Mouse (Mus musculus): ENCODE measurements around the gene Dnajc12. TPM values are rescaled to one million over a fixed set of nuclear protein-coding genes. Genes with fewer than 3 reads are reported as not detected.

Gene Dnajc12
- total and polyA plus RNA-seq, 3 experiments, result 0.83 to 3.7 (median 1.5) TPM

GRCm38 (mm10) chr10:63344751-63345150 is 37.5 kb upstream of the Dnajc12 start:
- dilution Hi-C loops (cut with MboI; ENCODE audit: extremely low pct_ligation_motif_present, extremely low pct_unique_long_range_greater_than_20kb, low sequenced_read_pairs), result no loop called here
- Histone ChIP-seq H3K9ac (ENCODE audit: insufficient read depth, low read depth) (no peak overlapping the region), H3K9me3 (replicated peaks; ENCODE audit: low read length) (peaks cover 13% of the 10 kb centered on the region), H3K79me2 (replicated peaks; ENCODE audit: control insufficient read depth, extremely low read depth, insufficient read depth, poor library complexity, severe bottlenecking) (no peaks in the 10 kb centered on the region), H3K4me2 (ENCODE audit: insufficient read depth, low read depth, poor library complexity, severe bottlenecking) (no peak overlapping the region), H3K27me3 (replicated peaks) (peaks cover 2% of the 10 kb centered on the region), H3K4me1 (ENCODE audit: control insufficient read depth in 1 of 2, insufficient read depth in 2 of 2) (peaks cover 3 to 5% of the 10 kb centered on the region in 2 experiments; a peak in 2 of 4 replicates), H3K27ac (ENCODE audit: insufficient read depth, low read depth) (no peak overlapping the region), H3K36me3 (replicated peaks in 1 of 2; ENCODE audit: control insufficient read depth in 1 of 2, insufficient read depth in 1 of 2, low read length in 1 of 2) (no peaks in the 10 kb centered on the region), H3K4me3 (replicated peaks in 1 of 3; ENCODE audit: low read depth in 2 of 3, low read length in 2 of 3, poor library complexity in 1 of 3) (no peak overlapping the region)
- DNase-seq (ENCODE audit: extremely low read depth), result no peak
- in situ Hi-C loops (cut with MboI; ENCODE audit: low pct_ligation_motif_present, low pct_unique_long_range_greater_than_20kb, low sequenced_read_pairs), result no loop called here
- TF ChIP-seq CHD1 (IDR thresholded peaks at IDR 0.05; ENCODE audit: low read depth, low read length) (no peak), GABPA (IDR thresholded peaks at IDR 0.05; ENCODE audit: insufficient replicate concordance, low read depth, low read length) (no peak), IRF4 (IDR thresholded peaks at IDR 0.05; ENCODE audit: low read depth, low read length) (no peak), JUN (IDR thresholded peaks at IDR 0.05; ENCODE audit: insufficient read depth, low read depth, low read length) (no peak), SIN3A (IDR thresholded peaks at IDR 0.05; ENCODE audit: low read length) (no peak), BHLHE40 (IDR thresholded peaks at IDR 0.05; ENCODE audit: low read depth, low read length) (no peak), ZMIZ1 (IDR thresholded peaks at IDR 0.05; ENCODE audit: low read depth, low read length) (no peak), TBP (conservative IDR thresholded peaks at IDR 0.05; ENCODE audit: low read depth, low read length) (no peak), ZNF384 (IDR thresholded peaks at IDR 0.05; ENCODE audit: low read depth, low read length) (no peak), UBTF (IDR thresholded peaks at IDR 0.05; ENCODE audit: low read depth, low read length) (no peak), KAT2A (IDR thresholded peaks at IDR 0.05; ENCODE audit: insufficient replicate concordance, low read length) (no peak), CTCF (conservative IDR thresholded peaks at IDR 0.05 in 1 of 2, IDR thresholded peaks at IDR 0.05 in 1 of 2; ENCODE audit: low read depth in 2 of 2, low read length in 2 of 2) (no peak), NRF1 (IDR thresholded peaks at IDR 0.05; ENCODE audit: low read depth, low read length) (no peak), SMC3 (IDR thresholded peaks at IDR 0.05; ENCODE audit: low read depth, low read length) (no peak), EP300 (IDR thresholded peaks at IDR 0.05; ENCODE audit: low read length) (no peak), RCOR1 (conservative IDR thresholded peaks at IDR 0.05; ENCODE audit: low read depth, low read length) (no peak), PAX5 (IDR thresholded peaks at IDR 0.05; ENCODE audit: low read length) (no peak), MAFK (IDR thresholded peaks at IDR 0.05; ENCODE audit: insufficient replicate concordance, low read length) (no peak)

GRCm38 (mm10) chr10:63348291-63348690 is 34.0 kb upstream of the Dnajc12 start:
- Histone ChIP-seq H3K36me3 (replicated peaks in 1 of 2; ENCODE audit: control insufficient read depth in 1 of 2, insufficient read depth in 1 of 2, low read length in 1 of 2) (no peaks in the 10 kb centered on the region), H3K79me2 (replicated peaks; ENCODE audit: control insufficient read depth, extremely low read depth, insufficient read depth, poor library complexity, severe bottlenecking) (no peaks in the 10 kb centered on the region), H3K9ac (ENCODE audit: insufficient read depth, low read depth) (no peak overlapping the region), H3K4me1 (ENCODE audit: control insufficient read depth in 1 of 2, insufficient read depth in 2 of 2) (peaks cover 3 to 5% of the 10 kb centered on the region in 2 experiments; a peak in 2 of 4 replicates), H3K4me2 (ENCODE audit: insufficient read depth, low read depth, poor library complexity, severe bottlenecking) (no peak overlapping the region), H3K27ac (ENCODE audit: insufficient read depth, low read depth) (no peak overlapping the region), H3K4me3 (replicated peaks in 1 of 3; ENCODE audit: low read depth in 2 of 3, low read length in 2 of 3, poor library complexity in 1 of 3) (no peak overlapping the region), H3K27me3 (replicated peaks) (no peaks in the 10 kb centered on the region), H3K9me3 (replicated peaks; ENCODE audit: low read length) (peaks cover 9% of the 10 kb centered on the region)
- DNase-seq (ENCODE audit: extremely low read depth), result no peak
- in situ Hi-C loops (cut with MboI; ENCODE audit: low pct_ligation_motif_present, low pct_unique_long_range_greater_than_20kb, low sequenced_read_pairs), result no loop called here
- dilution Hi-C loops (cut with MboI; ENCODE audit: extremely low pct_ligation_motif_present, extremely low pct_unique_long_range_greater_than_20kb, low sequenced_read_pairs), result no loop called here
- TF ChIP-seq MYC (IDR thresholded peaks at IDR 0.05; ENCODE audit: low read depth, low read length) (no peak), ETS1 (conservative IDR thresholded peaks at IDR 0.05; ENCODE audit: low read depth, low read length) (no peak), IRF4 (IDR thresholded peaks at IDR 0.05; ENCODE audit: low read depth, low read length) (no peak), MAFK (IDR thresholded peaks at IDR 0.05; ENCODE audit: insufficient replicate concordance, low read length) (no peak), USF2 (conservative IDR thresholded peaks at IDR 0.05; ENCODE audit: low read depth, low read length) (no peak), PAX5 (IDR thresholded peaks at IDR 0.05; ENCODE audit: low read length) (no peak), CHD1 (IDR thresholded peaks at IDR 0.05; ENCODE audit: low read depth, low read length) (no peak)

Measured in CH12.LX (cell line).